Mouse (Mus musculus): ENCODE measurements at regions not wholly inside any gene's neighbourhood (a gene's known extent, or its start where the extent isn't known, plus 50 kb on each side); places are given as distances from the start of the nearest gene placed in this dataset.

GRCm38 (mm10) chr3:61740088-61740487, 374.3 kb upstream of the B430305J03Rik start:
- in situ Hi-C loops (cut with MboI, MseI): no loop called here

- in situ Hi-C loops (cut with MboI, MseI): no loop called here
These were observed 372.8 kb upstream of the B430305J03Rik start for GRCm38 (mm10) chr3:61738528-61738927.

- in situ Hi-C loops (cut with MboI, MseI): no loop called here
These were observed 351.0 kb upstream of the B430305J03Rik start for GRCm38 (mm10) chr3:61716785-61717184.

- in situ Hi-C loops (cut with MboI, MseI): loop anchor here (25.0 kb wide), 1 partner anchor 1174 kb away; no protein-coding TSS in a partner anchor
These were observed 322.4 kb upstream of the B430305J03Rik start for GRCm38 (mm10) chr3:61687933-61688705.

GRCm38 (mm10) chr3:61670874-61671273, 305.1 kb upstream of the B430305J03Rik start:
- in situ Hi-C loops (cut with MboI, MseI): no loop called here

DNA sequence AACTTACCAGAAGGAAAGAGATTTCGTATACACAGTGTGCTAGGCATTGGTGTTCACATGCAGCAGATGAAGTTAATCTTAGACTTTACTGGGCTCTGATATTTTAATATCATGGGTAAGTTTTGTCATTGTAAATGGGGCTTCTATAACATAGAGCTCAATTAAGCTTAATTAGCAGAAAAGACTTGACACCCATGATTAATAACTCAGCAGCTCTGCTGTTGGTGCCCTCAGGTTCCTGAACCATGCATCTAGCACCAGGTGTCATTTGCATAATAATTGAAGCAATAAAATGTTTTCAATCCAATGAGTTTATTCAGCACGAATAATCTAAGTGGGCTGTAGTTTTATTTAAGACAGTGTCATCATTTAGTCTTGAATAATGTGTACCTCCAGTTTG, 290.4 kb upstream of the B430305J03Rik start:
- in situ Hi-C loops (cut with MboI, MseI): no loop called here

- in situ Hi-C loops (cut with MboI, MseI): loop anchor here (10.0 kb wide), 2 partner anchors 384 to 396 kb away; no protein-coding TSS in a partner anchor
These were observed 262.8 kb upstream of the B430305J03Rik start for GRCm38 (mm10) chr3:61628535-61628934.

DNA sequence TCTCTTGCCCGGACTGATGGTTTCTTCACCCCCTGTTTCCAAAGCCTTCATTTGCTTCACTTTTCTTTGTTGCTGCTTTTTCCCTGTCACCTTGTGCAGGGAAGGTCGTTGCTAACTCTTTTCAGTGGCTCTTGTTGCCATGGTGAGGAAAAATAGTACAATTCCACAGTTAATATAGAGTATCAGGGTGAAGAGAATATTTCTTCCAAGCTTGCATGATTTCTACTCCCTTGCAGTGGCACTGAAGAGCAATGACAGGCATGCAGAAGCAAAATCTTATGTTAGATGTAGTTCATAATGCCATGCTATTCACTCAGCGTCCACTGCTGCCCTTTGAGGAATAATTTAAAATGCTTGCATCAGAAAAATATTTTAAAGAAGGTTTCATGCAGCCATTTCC, 262.3 kb upstream of the B430305J03Rik start:
- in situ Hi-C loops (cut with MboI, MseI): loop anchor here (10.0 kb wide), 2 partner anchors 383 to 397 kb away; no protein-coding TSS in a partner anchor

DNA sequence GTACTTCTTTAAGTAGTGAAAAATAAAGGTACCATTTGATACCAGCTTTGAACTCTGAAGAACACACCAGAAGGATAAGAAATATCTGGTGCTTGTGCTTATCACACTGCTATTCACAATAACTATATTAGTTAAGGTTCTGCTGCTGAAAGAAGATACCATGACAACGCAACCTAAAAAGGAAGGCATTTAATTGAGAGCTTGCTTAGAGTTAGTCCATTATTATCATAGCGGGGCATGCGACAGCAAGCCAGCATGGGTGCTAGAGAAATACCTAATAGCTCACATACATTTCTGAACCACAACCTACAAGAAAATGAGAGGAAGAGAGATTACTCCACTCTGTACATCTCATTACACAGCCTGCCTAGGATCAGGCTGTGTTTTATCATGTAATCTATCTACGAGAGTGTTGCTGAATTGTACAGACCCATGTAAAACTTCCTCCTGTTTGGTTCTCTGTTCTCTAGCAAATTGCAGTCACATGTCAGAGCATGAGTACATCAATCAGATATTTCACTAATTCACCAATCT, 258.3 kb upstream of the B430305J03Rik start:
- in situ Hi-C loops (cut with MboI, MseI): loop anchor here (10.0 kb wide), 2 partner anchors 379 to 401 kb away; no protein-coding TSS in a partner anchor

GRCm38 (mm10) chr3:61605469-61605868, 239.7 kb upstream of the B430305J03Rik start:
- in situ Hi-C loops (cut with MboI, MseI): no loop called here

DNA sequence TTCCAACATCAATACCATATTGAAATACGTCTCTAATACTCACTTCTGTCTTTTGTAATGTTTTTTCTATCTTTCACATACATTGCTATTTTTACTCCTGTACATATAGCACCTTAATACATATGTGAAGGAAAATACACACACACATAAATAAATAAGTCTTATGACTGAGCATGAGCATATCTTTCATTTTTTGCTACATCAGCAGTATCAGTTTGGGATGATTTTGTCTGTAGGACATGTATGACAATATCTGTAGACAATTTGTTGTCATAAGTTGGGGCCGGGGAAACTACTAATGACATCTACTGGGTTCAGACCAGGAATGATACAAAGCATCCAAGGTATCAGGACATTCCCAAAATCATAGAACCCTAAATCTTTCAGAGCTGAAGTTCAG, 237.1 kb upstream of the B430305J03Rik start:
- in situ Hi-C loops (cut with MboI, MseI): no loop called here

DNA sequence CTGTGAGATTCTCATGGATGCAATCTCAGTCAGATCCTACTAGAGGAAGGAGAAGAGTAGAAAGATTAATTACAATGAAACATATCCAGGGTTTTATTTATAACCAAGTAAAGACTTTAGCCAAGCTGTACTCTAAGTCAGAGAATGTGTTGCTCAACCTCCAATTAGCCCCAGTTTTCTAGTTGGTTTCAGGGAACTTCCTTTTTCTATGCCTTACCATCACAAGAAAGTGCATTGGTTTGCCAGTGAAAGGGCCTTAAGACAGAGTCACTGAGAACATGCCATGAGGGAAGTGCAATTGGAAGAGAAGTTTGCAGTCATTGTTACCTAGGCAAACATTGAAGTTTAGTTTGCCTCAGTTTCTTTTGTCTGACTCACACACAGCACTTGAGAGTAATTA, 229.8 kb upstream of the B430305J03Rik start:
- in situ Hi-C loops (cut with MboI, MseI): no loop called here

GRCm38 (mm10) chr3:61592342-61592741, 226.6 kb upstream of the B430305J03Rik start:
- in situ Hi-C loops (cut with MboI, MseI): no loop called here

- in situ Hi-C loops (cut with MboI, MseI): no loop called here
These were observed 217.9 kb upstream of the B430305J03Rik start for GRCm38 (mm10) chr3:61583669-61584068.

- in situ Hi-C loops (cut with MboI, MseI): no loop called here
These were observed 217.2 kb upstream of the B430305J03Rik start for GRCm38 (mm10) chr3:61582927-61583326.

- in situ Hi-C loops (cut with MboI, MseI): no loop called here
These were observed 214.5 kb upstream of the B430305J03Rik start for GRCm38 (mm10) chr3:61580252-61580651.

DNA sequence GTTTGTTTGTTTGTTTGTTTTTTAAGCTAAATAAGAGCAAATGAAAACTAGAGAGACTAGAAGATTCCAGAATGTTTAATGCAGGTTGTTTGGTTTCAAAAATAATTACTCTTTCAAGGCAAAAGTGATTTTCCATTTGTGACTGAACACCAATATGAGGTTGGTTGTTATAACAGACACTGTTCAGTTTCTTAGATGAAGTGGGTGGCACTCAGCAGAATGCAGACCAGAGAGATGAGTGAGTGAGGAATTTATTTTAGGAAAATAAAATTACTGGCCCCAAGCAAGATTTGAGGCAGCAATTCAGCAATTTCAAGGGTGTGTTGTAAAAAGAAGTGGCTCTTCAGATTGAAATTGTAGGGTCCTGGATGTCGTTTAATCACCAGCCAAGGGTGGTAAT, 171.4 kb upstream of the B430305J03Rik start:
- in situ Hi-C loops (cut with MboI, MseI): no loop called here

GRCm38 (mm10) chr3:61535751-61536150, 170.0 kb upstream of the B430305J03Rik start:
- in situ Hi-C loops (cut with MboI, MseI): no loop called here

DNA sequence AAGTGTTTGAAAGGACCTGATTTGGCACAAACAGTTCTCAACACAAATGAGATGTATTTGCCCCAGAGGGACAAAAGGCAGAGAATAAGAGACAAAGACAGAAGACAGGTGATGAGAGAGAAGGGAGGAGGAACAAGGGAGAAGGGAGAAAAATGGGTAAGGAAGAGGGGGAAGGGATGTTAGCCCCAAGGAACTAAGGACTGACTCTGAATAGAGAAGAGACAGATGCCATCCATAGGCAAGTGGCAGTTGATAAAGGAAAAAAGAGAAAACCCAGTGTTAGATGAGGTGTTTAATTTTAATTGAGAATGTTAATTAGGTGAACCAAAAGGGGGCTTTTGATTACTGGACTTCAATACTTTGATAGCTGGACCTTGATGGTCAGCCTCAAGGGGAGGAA, 137.4 kb upstream of the B430305J03Rik start:
- in situ Hi-C loops (cut with MboI, MseI): no loop called here

- in situ Hi-C loops (cut with MboI, MseI): no loop called here
These were observed 129.1 kb upstream of the B430305J03Rik start for GRCm38 (mm10) chr3:61494835-61495234.

GRCm38 (mm10) chr3:61486808-61487389, 121.1 kb upstream of the B430305J03Rik start:
- in situ Hi-C loops (cut with MboI, MseI): no loop called here

GRCm38 (mm10) chr3:61478861-61479584, 113.3 kb upstream of the B430305J03Rik start:
- in situ Hi-C loops (cut with MboI, MseI): no loop called here
